Mouse (Mus musculus) c-Kit-negative CD71-positive TER-119-positive erythroid progenitor cells, embryonic 14.5 days (primary cell): Measurements from ENCODE around the gene Zfp704.

Experiments
- DNase-seq: peaks from one replicate; pipeline ENCODE4 v3.0.0-alpha.2; 2013; ENCODE audit warnings: low read depth, low spot score

Zfp704 gene

GRCm38 (mm10) chr3:9557778-9558560 lies 51.9 kb downstream of the Zfp704 start:
- DNase-seq, result no peak

- no peak for DNase-seq
Observed at GRCm38 (mm10) chr3:9556137-9556536, 53.7 kb downstream of the Zfp704 start.

- DNase-seq, result no peak
Observed at GRCm38 (mm10) chr3:9554916-9555315, 55.0 kb downstream of the Zfp704 start.

DNA sequence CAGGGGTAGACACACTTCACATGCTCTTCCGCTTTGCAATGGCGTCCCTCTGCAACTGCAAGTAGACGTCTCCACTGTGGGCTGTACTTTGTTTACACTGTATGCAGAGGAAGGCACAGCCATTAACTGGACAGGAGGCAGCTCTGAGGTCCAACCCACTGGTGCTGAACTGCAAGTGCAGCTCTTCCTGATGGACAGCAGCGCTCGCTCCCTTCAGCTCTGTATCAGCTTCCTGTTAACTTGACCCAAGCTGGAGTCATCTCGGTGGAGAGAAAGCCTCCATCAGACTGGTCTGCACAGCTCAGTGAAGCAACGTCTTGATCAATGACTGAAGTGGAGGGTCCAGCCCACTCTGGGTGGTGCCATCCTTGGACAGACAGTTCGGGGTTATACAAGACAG lies 57.6 kb downstream of the Zfp704 start:
- DNase-seq, result no peak

GRCm38 (mm10) chr3:9550930-9551329 lies 59.0 kb downstream of the Zfp704 start:
- no peak for DNase-seq

GRCm38 (mm10) chr3:9549815-9550214 lies 60.1 kb downstream of the Zfp704 start:
- no peak for DNase-seq

DNA sequence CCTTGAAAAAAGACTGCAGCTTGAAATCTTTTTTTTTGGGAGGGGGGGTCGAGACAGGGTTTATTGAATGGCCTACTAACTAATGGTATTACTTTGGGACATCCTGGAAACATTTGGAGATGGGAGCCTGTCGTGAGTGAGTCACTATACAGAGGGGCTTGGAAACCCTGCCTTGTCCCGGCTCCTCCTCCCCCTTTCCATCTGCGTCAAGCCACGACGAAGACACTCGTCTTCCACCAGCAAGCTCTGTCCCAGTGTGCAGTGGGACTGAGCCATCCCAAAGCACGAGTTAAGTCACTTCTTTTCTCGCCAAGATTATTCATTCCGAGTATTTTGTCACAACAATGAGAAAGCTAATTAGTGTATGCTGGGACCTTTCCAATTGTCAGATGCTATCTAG lies 61.7 kb downstream of the Zfp704 start:
- DNase-seq, result no peak

DNA sequence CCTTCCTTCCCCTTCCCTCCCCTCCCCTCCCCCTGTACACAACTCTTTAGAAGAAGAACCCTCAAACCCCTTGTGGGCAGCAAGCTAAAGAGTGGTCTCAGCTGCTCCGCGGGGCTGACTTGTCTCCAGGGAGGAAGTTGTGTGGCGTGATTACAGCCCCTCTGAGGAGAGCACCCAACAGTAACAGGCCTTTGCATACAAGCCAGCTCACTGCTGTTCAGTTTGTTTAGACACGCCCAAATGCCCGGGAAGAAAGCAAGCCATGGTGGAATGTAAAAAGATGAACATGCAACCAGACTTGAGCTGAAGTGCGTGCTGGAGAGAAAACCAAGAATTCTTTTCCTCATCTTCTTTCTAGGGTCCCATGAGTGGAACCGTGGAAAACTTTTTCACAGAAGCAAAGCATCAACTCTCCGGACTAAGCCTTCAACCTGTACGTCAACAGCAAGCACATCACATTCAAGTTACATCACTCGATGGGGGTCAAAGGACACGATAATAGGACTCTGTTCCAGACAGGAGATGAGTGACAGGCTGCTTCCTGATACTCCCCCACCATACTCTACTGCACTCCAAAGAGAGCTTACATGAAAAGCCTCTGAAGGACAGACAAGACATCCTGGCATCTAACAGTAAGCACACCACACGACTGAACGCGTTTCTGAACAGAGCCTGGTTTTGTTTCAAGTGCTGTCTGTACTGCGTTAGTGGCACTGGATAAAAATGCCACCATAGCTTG lies 62.8 kb downstream of the Zfp704 start:
- no peak for DNase-seq

DNA sequence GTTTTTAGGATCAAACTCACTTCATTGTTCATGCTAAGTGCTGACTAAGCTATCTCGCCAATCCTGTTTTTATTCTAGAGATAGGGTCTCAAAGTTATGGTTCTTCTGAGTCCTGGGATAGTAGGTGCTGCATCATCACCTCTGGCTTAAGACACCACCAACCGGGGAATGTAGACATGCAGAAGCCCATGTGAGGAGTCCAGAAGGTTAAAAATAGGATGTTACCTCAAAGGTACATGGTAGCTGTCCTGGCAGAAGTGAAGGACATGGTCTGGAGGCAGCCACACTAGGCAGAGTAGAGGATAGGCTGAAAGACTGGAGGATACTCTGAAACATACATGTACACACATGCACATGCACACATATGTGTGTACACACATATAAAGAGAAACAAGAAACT lies 65.5 kb downstream of the Zfp704 start:
- no peak for DNase-seq

GRCm38 (mm10) chr3:9543916-9544315 lies 66.0 kb downstream of the Zfp704 start:
- no peak for DNase-seq

- DNase-seq, result no peak
Observed at GRCm38 (mm10) chr3:9543463-9543862, 66.4 kb downstream of the Zfp704 start.

- no peak for DNase-seq
Observed at GRCm38 (mm10) chr3:9541561-9541960, 68.3 kb downstream of the Zfp704 start.

DNA sequence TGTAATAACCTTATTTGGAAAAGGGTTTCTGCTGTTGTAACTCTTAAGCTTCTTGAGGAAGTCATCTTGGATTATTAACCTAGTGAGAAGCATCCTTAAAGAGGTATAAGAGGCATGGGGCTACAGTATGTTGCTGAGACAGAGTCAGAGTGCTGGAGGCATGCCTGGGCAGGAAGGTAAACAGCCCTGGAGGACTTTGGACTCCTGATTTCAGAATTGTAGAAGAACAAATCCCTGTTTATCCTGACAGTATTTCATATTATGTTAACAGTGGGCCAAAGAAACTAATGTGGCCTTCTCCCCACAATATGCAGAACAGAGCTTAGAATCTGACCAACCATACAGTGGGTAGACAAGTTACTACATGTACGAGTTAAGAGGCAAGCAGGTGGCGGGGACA lies 71.4 kb downstream of the Zfp704 start:
- DNase-seq, result no peak

DNA sequence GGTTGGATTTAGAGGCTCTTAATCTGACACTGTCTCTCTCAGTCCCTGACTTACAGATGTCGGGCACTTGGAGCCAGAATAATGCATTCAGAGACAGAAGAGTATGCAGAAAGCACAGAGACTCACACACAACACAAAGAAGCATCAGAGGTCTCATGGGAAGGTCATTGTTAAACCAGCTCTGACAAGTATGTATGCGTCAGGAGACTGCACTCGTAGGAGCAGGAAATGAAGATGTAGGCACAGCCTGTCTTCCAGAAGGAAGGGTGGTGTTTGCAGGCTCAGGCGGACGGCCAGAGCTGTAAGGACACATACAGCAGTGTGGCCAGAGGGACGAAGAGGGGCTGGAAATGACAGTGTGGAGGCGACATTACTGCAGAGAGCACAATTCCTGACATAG lies 72.0 kb downstream of the Zfp704 start:
- DNase-seq, result no peak

- no peak for DNase-seq
Observed at GRCm38 (mm10) chr3:9530097-9530780, 79.6 kb downstream of the Zfp704 start.

DNA sequence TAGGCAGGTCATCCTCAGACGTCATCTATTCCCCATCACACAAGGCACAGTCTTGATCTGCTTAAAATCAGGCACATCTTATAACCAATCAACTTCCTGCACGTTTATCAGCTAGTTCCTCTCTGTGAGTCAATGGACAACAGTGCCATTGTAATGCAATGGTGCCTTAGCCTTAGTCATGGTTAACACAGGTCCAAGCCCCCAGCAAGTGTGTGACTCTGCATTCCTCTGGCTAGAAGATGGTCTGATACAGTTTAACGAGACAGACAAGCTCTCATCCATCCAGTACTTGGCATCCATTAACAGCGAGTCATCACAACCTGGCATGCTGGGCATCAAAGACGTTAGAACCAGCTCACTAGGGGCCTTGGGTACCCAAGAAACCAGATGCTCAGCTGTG lies 85.5 kb downstream of the Zfp704 start:
- DNase-seq, result no peak

- no peak for DNase-seq
Observed at GRCm38 (mm10) chr3:9523081-9523932, 86.6 kb downstream of the Zfp704 start.

DNA sequence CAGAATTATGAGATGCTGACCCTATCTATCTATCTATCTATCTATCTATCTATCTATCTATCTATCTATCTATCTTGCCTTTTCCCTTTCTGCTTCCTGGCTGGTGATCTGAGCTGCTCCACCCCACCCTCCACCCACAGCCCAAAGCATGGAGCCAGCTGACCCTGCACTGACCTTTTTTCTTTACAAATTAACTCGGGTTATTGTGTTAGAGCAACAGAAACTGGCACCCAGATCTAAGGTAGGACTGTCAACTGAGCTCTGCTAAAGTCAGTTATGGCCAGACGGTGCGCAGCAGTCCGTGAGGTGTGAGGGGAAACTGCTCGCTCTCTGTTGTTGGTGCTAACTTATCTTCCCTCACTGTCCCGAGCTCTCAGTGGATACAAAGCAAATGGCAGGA lies 87.9 kb downstream of the Zfp704 start:
- DNase-seq, result no peak

- no peak for DNase-seq
Observed at GRCm38 (mm10) chr3:9520728-9521054, 89.2 kb downstream of the Zfp704 start.

DNA sequence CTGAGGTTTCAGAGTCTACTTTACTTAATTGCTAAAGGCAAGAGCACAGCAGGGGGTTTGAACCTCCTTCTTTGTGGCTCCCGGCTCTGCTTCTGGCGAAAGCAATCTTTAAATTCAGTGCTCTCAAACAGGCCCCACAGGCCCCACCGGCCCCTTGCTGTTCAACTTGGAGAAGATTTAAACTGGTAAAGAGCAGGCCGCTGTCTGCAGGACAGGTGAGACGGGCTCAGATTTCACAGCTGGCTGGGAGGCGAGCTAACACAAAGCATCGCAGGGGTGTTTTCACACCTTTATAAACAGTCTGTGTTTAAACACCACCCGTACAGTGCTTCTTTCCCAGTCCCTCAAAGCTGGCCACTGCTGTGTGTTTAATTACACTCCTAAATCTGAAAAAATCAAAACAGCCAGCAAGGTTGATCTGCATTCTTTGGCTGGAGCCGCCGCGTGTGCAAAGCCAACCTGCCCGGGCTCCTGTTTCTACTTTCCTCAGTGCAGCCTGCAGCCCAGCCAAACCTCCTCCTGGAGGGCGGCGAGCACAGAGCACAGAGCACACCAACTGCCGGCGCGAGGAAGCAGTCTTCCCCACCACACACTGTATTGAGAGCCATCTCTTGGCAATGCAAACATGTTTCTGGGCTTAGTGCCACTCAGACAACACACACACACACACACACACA lies 89.7 kb downstream of the Zfp704 start:
- no peak for DNase-seq

GRCm38 (mm10) chr3:9519491-9519890 lies 90.4 kb downstream of the Zfp704 start:
- no peak for DNase-seq
